Mouse (Mus musculus): Measurements from ENCODE around the gene Sncb. TPM values are rescaled to one million over a fixed set of nuclear protein-coding genes. Genes with fewer than 3 reads are reported as not detected.

Gene Sncb
- polyA plus RNA-seq, 1 experiment from 2014 or later: 95.2 TPM

- peak overlapping the region; percentile 72 for H3K27ac ChIP-seq (replicated peaks)
- H3K36me3 ChIP-seq: no peaks in the 10 kb centered on the region
- H3K9ac ChIP-seq: no peak overlapping the region
- 82% methylated on average over 4 of the region's 4 CpGs for WGBS
- peaks cover 30% of the 10 kb centered on the region for H3K4me1 ChIP-seq (replicated peaks)
- no peaks in the 10 kb centered on the region for H3K9me3 ChIP-seq
- peak overlapping the region; percentile 51; the same call in 1 of the 2 replicates for H3K4me3 ChIP-seq
- H3K4me2 ChIP-seq: peak overlapping the region; percentile 67
- peaks cover 32% of the 10 kb centered on the region for H3K27me3 ChIP-seq
- no peak for ATAC-seq (ENCODE audit: low FRiP score, low read depth)
Observed at GRCm38 (mm10) chr13:54767012-54767411, 617 bp upstream of the Sncb start.

DNA sequence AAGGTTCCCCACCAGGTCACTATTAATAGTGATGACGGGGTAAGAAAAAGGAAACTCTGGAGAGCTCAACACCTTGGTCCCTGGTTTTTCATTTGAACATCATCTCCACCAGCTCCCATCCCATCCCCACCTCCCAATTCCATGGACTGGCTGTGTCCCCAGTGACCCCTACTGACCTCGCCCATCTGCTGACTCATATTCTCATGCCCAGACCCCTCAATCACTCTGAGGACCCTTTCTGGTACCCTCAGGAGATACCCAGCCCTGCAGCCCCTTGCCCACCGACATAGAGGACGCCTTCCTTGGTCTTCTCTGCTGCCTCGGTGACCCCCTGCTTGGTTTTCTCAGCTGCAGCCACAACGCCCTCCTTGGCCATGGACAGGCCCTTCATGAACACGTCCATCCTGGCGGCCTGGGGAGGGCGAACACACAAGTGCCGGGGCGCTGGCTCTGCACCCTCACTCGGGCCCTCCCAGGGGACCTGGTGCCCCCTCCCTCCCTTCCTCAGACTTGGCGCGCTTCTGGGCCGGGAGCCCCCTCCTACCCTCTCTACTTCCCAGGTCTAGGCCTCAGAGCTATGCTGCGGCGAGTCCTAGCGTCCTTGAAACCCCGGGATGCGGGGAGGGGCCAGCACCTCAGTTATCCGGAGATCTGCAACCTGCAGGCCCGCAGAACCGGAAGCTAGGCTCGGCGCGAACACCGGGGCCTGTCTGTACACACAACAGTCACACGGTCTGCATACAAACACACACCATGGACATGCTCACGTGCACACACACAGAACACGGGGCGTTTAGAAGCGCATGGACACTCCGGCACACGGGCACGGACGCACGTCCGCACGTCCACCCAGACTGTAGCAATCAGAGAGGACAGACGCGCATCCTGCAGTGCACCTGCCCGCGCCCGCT, 859 bp downstream of the Sncb start:
- peaks cover 34% of the 10 kb centered on the region for H3K27me3 ChIP-seq
- WGBS: 4% methylated on average over 44 of the region's 44 CpGs

GRCm38 (mm10) chr13:54760906-54761305, 5.5 kb downstream of the Sncb start:
- Histone ChIP-seq H3K9me3 (no peaks in the 10 kb centered on the region), H3K27ac (replicated peaks) (no peak overlapping the region), H3K36me3 (no peaks in the 10 kb centered on the region), H3K4me1 (replicated peaks) (peaks cover 48% of the 10 kb centered on the region), H3K9ac (no peak overlapping the region), H3K27me3 (peaks cover 34% of the 10 kb centered on the region), H3K4me3 (no peak overlapping the region), H3K4me2 (no peak overlapping the region)
- ATAC-seq (ENCODE audit: low FRiP score, low read depth): no peak
- WGBS: 70% methylated on average over 7 of the region's 7 CpGs

More for the DNA sequence above, 859 bp downstream of the Sncb start:
- Histone ChIP-seq H3K4me3 (peak overlapping the region; percentile 51), H3K9ac (peak overlapping the region; percentile 54), H3K4me2 (peak overlapping the region; percentile 67), H3K9me3 (no peaks in the 10 kb centered on the region), H3K36me3 (no peaks in the 10 kb centered on the region), H3K4me1 (replicated peaks) (peaks cover 30% of the 10 kb centered on the region), H3K27ac (replicated peaks) (peak overlapping the region; percentile 72)
- ATAC-seq (ENCODE audit: low FRiP score, low read depth): peak; percentile 47

- Histone ChIP-seq H3K27ac (replicated peaks) (0 out of 2 replicates have a peak overlapping the region, but pooled peaks have one; percentile 14), H3K4me3 (no peak overlapping the region), H3K4me2 (no peak overlapping the region), H3K27me3 (peaks cover 33% of the 10 kb centered on the region), H3K9ac (no peak overlapping the region), H3K4me1 (replicated peaks) (peaks cover 48% of the 10 kb centered on the region), H3K9me3 (no peaks in the 10 kb centered on the region), H3K36me3 (no peaks in the 10 kb centered on the region)
- 52% methylated on average over 8 of the region's 8 CpGs for WGBS
- ATAC-seq (ENCODE audit: low FRiP score, low read depth): no peak
Observed at GRCm38 (mm10) chr13:54760164-54760795, 6.1 kb downstream of the Sncb start.

DNA sequence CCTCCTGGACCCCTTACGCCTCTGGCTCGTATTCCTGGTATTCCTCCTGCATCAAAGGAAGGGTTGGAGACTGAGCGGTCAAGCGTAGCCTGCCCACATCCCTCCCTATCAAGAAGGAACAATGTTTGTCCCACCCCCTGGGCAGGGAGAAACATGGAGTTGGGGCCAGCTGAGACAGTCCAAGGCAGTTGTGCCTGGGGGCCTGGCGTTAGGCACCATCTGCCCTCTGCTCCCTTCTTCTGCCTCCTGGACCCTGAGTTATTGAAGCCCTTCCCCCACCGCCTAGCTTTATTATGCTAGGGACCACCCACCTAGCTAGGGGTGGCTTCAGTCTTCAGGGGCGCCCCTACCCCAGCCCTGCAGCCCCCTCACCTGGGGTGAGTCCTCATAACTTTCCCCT, 6.9 kb downstream of the Sncb start:
- Histone ChIP-seq H3K9ac (peak overlapping the region; percentile 36), H3K4me1 (replicated peaks) (peaks cover 48% of the 10 kb centered on the region), H3K9me3 (no peaks in the 10 kb centered on the region), H3K4me3 (peak overlapping the region; percentile 39; the same call in 1 of the 2 replicates), H3K4me2 (peak overlapping the region; percentile 82), H3K36me3 (no peaks in the 10 kb centered on the region), H3K27ac (replicated peaks) (peak overlapping the region; percentile 94), H3K27me3 (peaks cover 25% of the 10 kb centered on the region)
- WGBS: 6% methylated on average over 7 of the region's 7 CpGs
- peak; percentile 1; the same call in 1 of the 2 replicates for ATAC-seq (ENCODE audit: low FRiP score, low read depth)

- peak overlapping the region; percentile 82 for H3K4me2 ChIP-seq
- peak overlapping the region; percentile 94 for H3K27ac ChIP-seq (replicated peaks)
- H3K36me3 ChIP-seq: no peaks in the 10 kb centered on the region
- ATAC-seq (ENCODE audit: low FRiP score, low read depth): peak; percentile 40; the same call in 1 of the 2 replicates
- no peaks in the 10 kb centered on the region for H3K9me3 ChIP-seq
- H3K27me3 ChIP-seq: peaks cover 19% of the 10 kb centered on the region
- H3K4me1 ChIP-seq (replicated peaks): peaks cover 51% of the 10 kb centered on the region
- H3K9ac ChIP-seq: peak overlapping the region; percentile 36
- peak overlapping the region; percentile 39 for H3K4me3 ChIP-seq
- under 1% methylated on average over 29 of the region's 29 CpGs for WGBS
Observed at GRCm38 (mm10) chr13:54758756-54759470, 7.5 kb downstream of the Sncb start.

DNA sequence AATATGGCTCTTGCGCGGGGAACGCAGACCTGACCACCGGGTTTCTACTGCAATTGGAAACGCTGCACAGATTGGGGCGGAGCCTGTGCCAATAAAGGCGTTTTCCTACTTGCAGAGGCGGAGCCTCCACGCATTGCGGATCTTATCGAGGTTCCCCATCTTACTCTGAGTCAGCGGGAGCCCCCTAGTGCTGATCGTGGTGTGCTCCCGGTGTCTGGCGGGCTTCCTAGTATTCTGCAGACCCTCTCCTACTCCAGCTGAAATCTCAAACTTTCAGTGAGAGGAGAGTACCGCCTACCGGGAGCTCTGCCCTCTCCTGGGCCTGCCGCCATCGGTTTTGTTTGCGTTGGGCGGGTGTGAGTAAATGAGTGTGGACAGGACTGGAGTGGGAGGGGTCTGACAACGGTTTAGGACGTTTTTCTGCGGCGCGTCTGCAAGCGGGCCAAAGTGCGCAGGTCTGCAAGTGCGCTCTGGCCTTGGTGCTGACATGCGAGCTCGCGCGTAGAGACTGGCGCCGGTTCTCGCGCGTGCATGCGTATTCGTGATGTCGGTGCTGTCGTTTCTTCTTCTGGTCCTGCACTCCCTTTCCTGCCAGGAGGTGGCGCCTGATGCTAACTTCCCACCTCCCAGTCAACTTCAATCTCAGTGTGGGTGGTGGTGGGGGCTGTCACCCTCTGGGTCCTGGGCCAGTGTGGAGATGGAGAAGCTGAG, 8.2 kb downstream of the Sncb start:
- Histone ChIP-seq H3K4me2 (peak overlapping the region; percentile 82), H3K4me1 (replicated peaks) (peaks cover 53% of the 10 kb centered on the region), H3K9ac (peak overlapping the region; percentile 36), H3K36me3 (no peaks in the 10 kb centered on the region), H3K4me3 (peak overlapping the region; percentile 39), H3K27ac (replicated peaks) (peak overlapping the region; percentile 94), H3K27me3 (peaks cover 12% of the 10 kb centered on the region), H3K9me3 (no peaks in the 10 kb centered on the region)
- peak; percentile 86 for ATAC-seq (ENCODE audit: low FRiP score, low read depth)
- under 1% methylated on average over 43 of the region's 43 CpGs for WGBS

GRCm38 (mm10) chr13:54757093-54757830, 9.1 kb downstream of the Sncb start:
- Histone ChIP-seq H3K4me1 (replicated peaks) (peaks cover 60% of the 10 kb centered on the region), H3K36me3 (no peaks in the 10 kb centered on the region), H3K9ac (peak overlapping the region; percentile 33), H3K4me3 (peak overlapping the region; percentile 39), H3K9me3 (no peaks in the 10 kb centered on the region), H3K27ac (replicated peaks) (peak overlapping the region; percentile 94), H3K27me3 (peaks cover 5% of the 10 kb centered on the region; the same call in 1 of the 2 replicates), H3K4me2 (peak overlapping the region; percentile 82)
- WGBS: 20% methylated on average over 10 of the region's 10 CpGs
- ATAC-seq (ENCODE audit: low FRiP score, low read depth): no peak

GRCm38 (mm10) chr13:54756156-54756712, 10.2 kb downstream of the Sncb start:
- H3K4me3 ChIP-seq: no peak overlapping the region
- no peaks in the 10 kb centered on the region for H3K27me3 ChIP-seq
- peaks cover 60% of the 10 kb centered on the region for H3K4me1 ChIP-seq (replicated peaks)
- H3K9me3 ChIP-seq: no peaks in the 10 kb centered on the region
- H3K27ac ChIP-seq (replicated peaks): peak overlapping the region; percentile 61; the same call in 1 of the 2 replicates
- H3K9ac ChIP-seq: no peak overlapping the region
- 87% methylated on average over 8 of the region's 8 CpGs for WGBS
- ATAC-seq (ENCODE audit: low FRiP score, low read depth): no peak
- no peak overlapping the region for H3K4me2 ChIP-seq
- H3K36me3 ChIP-seq: no peaks in the 10 kb centered on the region

GRCm38 (mm10) chr13:54755201-54755830, 11.1 kb downstream of the Sncb start:
- H3K4me3 ChIP-seq: no peak overlapping the region
- H3K36me3 ChIP-seq: no peaks in the 10 kb centered on the region
- peak overlapping the region; percentile 61 for H3K27ac ChIP-seq (replicated peaks)
- H3K4me2 ChIP-seq: peak overlapping the region; percentile 25
- H3K9ac ChIP-seq: no peak overlapping the region
- ATAC-seq (ENCODE audit: low FRiP score, low read depth): no peak
- H3K4me1 ChIP-seq (replicated peaks): peaks cover 65% of the 10 kb centered on the region
- WGBS: 10% methylated on average over 9 of the region's 9 CpGs
- H3K27me3 ChIP-seq: no peaks in the 10 kb centered on the region
- no peaks in the 10 kb centered on the region for H3K9me3 ChIP-seq

All from hindbrain, embryonic 15.5 days (tissue).